Mouse (Mus musculus) liver, adult 2 months (tissue): Measurements from ENCODE around the gene Prkag2.

ENCODE experiments used
- CTCF ChIP-seq: fragments of 200-500 bp; IDR thresholded peaks from 2 replicates; pipeline ENCODE4 v1.5.1; 2011; ENCODE audit warnings: low read depth, low read length, control low read depth
- POLR2A ChIP-seq: fragments of 200-500 bp; IDR thresholded peaks from 2 replicates; pipeline ENCODE4 v1.6.1; 2011; ENCODE audit warnings: low read length, control low read depth; ENCODE audit not compliant: insufficient read depth; ENCODE audit errors: extremely low read depth

DNA sequence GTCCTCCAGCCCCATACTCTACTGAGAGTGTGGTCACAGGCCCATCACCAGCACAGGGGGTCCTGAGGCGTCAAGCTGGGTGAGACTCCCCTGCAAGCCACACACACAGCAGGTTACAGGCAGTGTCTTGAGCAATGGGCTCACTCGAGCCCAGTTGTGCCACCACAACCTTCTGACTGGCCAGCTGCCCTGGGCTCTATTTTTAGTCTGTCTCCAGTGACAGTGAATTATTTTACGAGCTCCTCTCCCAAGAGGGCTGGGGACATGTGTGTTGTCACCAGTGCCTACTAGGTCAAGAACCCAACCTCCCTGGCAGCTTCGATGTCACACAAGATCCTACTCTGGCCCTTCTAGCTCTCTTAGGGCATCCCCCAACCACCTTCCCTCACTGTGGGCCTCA is 4.0 kb downstream of the Prkag2 start:
- no peak for TF ChIP-seq CTCF
- TF ChIP-seq POLR2A = no peak
